Mouse (Mus musculus) lung, postnatal 4 days (tissue): ENCODE measurements around the gene Espn.

ENCODE experiments used
- DNase-seq, 2 experiments: peaks; one replicate each; pipeline ENCODE4 v3.0.0; 2021

The Espn gene

DNA sequence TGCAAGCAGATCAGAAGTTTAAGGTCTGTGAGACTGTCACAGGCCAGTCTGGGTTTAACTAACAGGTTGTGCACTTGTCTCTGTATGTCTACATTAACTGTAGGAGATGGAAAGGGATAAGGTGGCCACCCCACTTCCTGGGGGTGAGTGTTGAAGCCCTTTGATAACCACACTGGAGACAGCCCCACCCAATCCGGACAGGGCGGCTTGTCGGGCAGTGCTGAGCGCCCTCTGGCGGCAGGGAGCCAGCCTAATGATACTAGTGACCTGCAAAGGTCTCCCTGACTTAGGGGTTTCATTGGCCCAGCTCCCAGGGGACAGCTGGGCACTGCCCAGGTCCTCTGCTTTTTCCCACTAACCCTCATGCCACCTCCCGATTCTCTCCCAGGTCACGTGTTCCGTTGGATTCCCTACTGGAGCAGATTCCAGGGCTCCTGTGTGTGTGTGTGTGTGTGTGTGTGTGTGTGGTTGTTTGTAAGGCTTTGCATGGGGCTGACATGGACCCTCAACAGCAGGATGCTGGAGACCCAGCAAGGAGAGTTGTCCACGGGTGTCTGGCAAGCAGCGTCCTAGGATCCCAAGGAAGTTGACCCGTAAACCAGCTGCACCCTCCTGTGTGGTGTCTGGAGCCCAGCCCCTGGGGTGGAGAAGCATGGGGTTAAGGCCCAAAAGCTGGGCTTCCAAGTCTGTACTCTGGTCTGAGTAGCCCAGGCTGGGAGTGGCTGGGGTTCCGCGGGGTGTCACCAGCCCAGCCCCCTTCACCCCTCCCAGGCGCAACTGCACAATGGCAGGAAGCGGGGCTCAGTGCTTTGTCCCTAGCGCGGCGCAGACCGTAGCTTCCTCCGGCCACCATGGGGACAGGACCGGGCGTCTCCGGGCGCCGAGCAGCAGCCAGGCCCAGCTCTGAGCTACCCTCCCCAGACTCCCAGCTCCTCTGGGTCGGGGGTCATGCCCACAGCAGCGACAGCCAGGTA, 55.9 kb downstream of the Espn start:
- peak; percentile 86 to 88 for DNase-seq

- DNase-seq, result no peak
These were observed 57.9 kb downstream of the Espn start for GRCm38 (mm10) chr4:152094233-152094632.

DNA sequence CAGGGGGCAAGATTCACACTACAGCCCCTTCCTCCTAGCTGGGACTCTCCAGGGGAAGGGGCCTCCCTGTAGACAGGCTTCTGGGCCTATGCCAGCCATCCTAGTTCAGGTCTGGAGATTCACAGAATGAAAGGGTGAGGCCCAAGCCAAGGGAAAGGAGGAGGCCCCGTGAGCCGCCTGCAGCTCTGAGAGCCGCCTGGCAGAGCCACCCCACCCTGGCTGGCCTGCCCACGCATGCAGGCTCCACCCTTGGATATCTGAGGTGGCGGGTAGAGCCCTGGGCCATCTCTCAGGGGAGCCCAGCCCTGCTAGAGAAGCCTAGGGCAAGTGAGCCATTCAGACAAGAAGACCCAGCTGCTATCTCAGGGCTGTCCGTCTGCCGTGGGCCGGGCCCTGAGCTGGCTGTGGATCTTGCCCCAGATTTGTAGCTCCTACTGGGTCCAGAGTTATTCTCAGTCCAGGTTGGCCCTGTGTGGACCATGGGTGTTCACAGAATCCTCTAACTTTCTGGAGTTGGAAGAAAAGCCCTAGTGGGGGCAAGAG, 59.3 kb downstream of the Espn start:
- no peak for DNase-seq

- no peak for DNase-seq
These were observed 62.0 kb downstream of the Espn start for GRCm38 (mm10) chr4:152090191-152090590.

DNA sequence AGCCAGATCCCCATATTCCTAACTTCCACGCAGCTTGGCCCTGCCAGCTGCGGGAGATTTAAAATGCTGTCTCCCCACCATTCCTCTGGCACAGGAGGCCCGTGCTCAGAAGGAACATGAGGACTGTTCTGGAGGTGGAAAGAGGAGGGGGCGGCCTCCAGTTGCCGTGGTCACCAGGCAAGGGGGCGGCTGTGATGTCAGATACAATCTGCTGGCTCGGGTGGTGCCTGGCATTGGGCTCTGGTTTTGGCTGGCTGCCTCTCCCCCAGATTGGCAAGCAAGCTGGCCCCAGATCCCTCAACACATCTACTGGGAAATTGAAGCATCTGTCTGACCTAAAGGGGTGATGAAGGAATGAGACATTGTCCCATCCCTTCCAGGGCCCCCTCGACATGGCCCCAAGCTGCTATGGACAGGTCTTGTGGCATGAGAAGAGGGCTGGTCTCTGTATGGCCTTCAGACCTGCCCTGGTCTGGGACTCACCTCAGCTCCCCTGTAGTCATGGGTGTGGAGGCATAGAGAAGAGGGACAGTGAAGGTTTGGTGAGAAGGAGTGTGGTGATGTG, 63.5 kb downstream of the Espn start:
- DNase-seq, result no peak

GRCm38 (mm10) chr4:152088133-152088532, 64.0 kb downstream of the Espn start:
- DNase-seq, result peak in 1 of 2 experiments; percentile 54

DNA sequence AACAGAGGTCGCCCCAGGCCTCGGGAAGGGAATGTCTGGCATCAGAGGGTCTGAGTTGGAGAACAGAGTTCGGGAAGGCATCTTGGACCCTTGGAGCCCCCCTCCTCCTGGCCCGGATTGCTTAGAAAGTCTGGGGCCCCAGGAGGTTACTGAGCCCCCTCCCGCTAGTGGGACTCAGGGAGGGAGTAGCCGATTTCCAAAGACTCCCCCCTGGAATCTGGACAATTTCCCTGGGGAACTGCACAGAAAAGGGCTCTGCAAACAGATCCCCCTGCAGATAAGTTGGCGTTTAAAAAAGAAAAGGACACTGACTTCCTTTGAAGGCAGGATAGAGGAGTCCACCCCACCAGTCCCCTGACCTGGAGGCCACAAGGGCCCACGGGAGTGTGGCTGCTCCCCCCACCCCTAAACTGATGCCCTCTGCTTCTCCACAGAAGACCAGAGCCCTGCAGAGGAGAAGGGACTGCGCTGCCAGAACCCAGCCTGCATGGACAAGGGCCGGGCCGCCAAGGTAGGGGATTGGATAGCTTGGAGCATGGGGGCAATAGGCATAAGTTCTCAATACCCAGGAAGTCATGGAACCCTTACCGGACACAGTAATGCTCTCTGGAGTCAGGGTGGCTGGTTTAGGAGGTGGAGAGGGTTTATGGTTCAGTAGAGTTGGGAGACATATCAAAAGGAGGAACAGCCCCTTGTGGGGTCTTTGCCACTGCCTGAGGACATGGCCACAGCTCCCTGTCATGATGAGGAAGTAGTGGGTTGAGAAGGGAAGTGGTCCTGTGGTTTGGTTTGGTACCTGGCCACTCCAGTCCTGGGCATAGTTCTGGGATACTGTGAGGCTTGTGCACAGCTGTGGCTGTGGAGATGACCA, 64.7 kb downstream of the Espn start:
- no peak for DNase-seq

DNA sequence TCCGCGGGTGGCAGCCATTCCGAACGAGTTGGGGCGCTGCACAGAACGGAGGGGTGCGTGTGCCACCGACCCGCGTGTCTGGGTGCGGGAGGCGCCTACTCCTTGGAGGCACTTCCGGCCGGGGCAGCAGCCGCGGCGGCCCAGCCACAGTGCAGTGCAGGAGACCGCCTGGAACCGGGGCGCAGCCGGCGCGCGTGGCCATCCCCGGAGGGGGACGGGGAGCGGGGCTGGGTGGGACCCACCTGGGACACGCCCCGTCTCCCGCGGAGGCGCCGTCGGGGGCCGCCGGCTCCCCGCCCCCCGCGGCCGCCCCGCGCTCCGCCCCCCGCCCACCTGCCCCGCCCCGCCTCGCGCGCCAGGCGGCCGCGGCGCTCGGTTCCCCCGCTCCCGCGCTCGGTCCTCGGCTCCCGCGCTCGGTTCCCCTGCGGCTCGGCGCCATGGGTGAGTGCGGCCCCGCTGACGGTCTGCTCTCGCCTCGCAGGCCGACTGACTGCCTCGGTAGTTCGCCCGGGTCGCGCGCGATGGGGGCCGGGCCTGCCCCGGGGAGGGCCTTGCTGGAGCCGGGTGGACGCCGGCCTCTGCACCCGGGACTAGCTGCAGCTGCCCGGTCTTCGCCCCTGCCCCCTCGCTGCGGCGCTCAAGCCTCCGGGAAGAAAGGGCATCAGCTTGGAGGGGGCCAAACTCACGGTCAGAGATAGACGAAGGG, 65.5 kb downstream of the Espn start:
- peak; percentile 70 to 85 for DNase-seq

- DNase-seq, result no peak
These were observed 67.6 kb downstream of the Espn start for GRCm38 (mm10) chr4:152084616-152085015.

GRCm38 (mm10) chr4:152083611-152084220, 68.5 kb downstream of the Espn start:
- no peak for DNase-seq

DNA sequence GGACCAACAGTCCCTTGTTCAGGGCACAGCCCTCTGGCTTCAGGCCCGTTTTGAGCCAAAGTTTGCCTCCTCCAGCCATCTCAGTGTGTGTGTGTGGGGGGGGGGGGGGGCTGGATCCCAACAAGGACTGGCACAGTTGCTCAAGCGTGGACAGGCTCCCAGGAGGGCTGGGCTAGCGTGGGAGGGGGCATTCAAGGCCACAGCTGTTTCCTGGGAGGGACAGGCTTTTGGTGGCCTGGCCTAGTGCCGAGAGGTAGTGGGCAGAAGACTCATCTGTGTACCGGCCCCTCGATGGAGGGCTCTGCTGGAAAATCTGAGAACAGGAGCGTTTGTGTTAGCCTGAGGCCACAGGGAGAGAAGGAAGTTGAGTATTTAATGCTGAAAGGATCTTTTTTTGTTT, 72.2 kb downstream of the Espn start:
- no peak for DNase-seq

- DNase-seq, result no peak
These were observed 72.9 kb downstream of the Espn start for GRCm38 (mm10) chr4:152079261-152079660.

DNA sequence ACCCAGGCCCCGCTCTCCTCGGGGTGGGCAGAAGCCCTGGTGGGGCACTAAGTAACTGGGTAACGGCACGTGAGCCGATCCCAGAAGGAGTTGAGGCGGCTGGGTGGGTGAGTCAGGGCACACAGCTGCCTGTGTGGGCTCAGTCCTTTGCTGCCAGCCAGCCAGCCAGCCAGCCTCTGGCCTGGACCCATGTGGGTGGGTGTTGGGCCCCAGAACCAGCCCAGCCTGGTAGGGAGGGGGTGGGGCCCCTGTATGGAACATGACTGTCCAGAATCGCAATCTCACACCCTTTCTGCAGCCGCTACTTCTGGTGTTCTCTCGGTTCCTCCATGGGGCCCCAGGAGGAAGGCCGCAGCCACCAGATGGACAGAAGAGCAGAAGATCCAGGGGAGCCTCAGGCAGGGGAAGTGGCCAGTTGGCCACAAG, 74.1 kb downstream of the Espn start:
- DNase-seq, result peak in 1 of 2 experiments; percentile 52

DNA sequence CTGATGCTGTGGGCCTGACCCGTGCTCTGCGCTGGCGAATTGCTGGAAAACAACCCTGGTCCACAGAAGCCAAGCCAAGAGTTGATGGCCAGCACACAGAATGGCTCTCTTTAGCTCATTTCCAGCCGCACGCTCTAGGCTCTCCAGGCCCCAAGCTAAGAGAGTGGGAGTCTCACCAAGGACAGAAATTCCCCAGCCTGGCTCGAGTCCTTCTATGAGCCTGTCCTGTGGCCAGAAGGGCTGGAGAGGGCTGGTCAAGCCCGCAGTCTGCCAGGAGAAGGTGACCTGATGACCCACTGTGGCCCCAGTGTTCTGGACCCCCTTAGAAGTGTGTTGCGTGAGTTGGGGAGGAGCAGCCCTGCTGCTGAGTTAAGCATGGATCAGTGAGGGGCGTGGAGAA, 75.0 kb downstream of the Espn start:
- DNase-seq, result no peak

DNA sequence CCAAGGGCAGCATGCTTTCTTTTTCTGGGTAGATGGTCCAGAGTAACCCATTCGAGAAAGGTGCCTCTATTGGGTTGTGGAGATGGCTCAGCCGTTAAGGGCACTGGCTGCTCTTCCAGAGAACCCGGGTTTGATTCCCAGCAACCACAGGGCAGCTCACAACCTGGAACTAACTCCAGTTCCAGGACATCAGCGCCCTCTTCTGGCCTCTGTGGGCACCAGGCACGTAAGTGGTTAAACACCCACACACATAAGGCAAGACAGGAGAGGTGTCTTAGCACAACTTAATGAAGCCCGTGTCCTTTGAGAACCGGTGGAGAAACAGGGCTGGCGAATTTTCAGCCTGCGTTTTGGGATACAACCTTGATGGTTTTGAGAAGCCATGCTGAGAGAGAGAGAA, 77.6 kb downstream of the Espn start:
- DNase-seq, result no peak

DNA sequence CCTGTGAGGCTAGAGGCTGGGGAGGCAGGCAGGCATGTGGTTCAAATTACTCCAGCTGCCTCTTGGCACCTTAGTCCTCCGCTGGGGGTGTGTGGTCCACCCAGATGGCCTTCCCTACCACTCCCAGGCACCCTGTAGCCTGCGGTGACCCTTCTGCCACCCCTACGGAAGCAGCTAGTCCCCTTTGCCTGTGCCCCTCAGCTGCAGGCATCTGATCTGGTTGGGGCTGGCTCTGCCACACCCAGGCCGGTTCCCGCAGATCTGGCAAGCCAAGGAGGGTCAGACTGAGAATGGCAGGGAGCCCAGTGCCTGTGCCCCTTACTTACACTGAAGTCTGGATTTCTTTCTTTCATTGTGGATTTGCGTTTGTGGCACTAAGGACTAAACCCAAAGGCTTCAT, 78.5 kb downstream of the Espn start:
- DNase-seq, result no peak

DNA sequence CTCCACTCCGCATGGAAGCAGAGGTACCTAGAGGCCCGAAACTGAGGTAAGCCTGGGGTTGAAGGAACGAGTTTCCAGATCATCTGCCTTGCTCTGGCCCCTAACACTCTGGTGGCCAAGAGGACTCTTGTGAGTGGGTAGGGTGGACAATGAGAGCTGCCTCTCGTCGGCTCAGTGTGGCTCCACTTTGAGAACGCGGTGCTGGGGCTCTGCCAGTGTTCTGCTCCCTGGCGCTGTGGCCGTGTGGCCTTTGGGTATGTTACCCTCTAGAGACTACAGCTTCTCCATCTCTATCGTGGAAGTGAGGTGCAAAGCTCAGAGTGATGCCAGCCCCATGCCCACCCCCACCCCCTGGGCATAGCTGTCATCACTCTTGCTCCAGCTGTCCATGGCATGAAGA, 79.5 kb downstream of the Espn start:
- DNase-seq, result peak; percentile 18 to 38

DNA sequence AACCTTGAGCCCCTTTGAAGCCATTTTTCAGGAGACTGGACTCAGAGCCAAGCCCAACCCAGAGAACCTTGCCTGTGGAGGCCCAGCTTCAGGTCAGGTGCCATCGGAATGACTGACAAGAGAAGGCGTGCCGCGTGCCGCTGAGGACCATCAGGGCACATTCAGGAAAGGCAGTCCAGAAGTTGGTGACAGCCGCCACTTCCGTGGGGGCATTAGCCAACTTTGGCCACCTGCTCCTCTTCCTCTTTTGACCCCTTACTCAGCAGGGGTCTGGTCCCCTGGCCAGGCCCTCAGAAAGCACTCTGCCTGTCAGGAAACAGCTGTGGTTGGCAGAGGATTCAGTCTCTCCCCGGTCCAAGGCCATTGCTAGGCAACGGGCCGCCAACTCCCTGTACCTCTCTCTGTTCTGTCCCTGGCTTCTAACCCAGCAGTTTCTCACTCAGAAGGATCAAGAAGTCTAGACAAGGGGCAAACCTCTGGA, 80.0 kb downstream of the Espn start, which contains the start of gene Plekhg5:
Gene Plekhg5, plus strand, starts transcription at position 378 of the 481 bp plus-strand sequence.
- DNase-seq, result peak; percentile 62 to 82

- DNase-seq, result peak in 1 of 2 experiments; percentile 66
These were observed 81.4 kb downstream of the Espn start for GRCm38 (mm10) chr4:152070494-152071396.
